Mouse (Mus musculus): ENCODE data around the gene Igsf6.
A peak's percentile ranks its signal among the peaks of the same experiment; 100 is the strongest.

Igsf6 gene

GRCm38 (mm10) chr7:121074281-121074680 lies at the start of gene Igsf6:
Gene Igsf6, minus strand, starts transcription at chr7:121074572.
- peak; percentile 38 for DNase-seq (ENCODE audit: low spot score)

DNA sequence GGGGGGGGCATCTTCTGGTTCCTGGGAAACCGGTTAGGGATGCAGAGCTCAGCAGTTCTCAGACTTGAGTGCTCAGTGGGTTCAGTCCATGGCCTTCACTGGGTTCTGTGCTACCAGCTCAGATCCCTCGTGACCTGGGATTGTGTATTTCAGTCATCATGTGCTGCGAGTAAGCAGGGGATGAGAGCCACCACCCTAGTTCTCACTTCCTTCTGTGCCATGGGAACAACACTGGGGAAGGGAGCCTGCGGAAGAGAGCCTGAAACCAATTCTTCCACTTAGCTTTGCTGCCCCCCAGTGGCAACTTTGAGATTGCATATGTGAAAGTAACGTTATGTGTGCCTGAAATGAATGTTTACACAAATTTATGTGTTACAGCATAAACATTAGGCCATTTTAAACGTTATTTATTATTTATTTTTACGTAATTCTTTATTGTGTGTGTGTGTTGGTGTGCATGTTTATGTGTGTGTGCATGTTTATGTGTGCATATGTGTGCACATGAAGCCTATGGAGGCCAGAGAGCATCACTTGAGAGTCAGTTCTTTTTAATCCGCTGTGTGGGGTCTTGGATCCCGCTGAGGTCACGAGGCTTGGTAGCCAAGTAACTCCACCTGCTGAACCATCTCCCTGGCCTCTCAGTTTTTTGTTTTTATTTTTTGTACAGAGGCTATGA lies 45.9 kb upstream of the Igsf6 start:
- DNase-seq (ENCODE audit: low spot score): peak; percentile 86

- DNase-seq (ENCODE audit: low spot score): no peak
Measured at GRCm38 (mm10) chr7:121111762-121112161, 37.4 kb upstream of the Igsf6 start.

- DNase-seq (ENCODE audit: low spot score): no peak
Measured at GRCm38 (mm10) chr7:121111321-121111720, 36.9 kb upstream of the Igsf6 start.

GRCm38 (mm10) chr7:121107851-121108250 lies 33.5 kb upstream of the Igsf6 start:
- peak; percentile 53 for DNase-seq (ENCODE audit: low spot score)

- no peak for DNase-seq (ENCODE audit: low spot score)
Measured at GRCm38 (mm10) chr7:121098614-121099389, 24.4 kb upstream of the Igsf6 start.

DNA sequence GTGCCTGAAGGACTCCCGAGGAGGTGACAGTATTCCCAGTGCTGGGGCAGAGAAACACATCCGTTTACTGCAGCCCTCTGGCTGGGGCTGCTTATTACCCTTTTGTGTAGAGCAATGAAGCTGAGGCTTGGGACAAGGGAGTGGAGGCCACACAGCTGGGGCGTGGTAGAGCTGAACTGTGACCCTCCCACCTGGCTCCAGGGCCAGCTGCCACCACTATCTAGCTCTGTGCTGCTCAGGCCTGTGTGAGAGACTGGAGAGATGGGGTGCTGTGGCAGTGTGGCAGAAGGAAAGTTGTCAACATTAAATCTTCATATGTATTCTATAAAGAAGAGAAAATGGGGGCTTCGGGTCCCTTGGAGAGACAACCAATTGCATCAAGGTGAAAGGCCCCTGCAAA lies 18.7 kb upstream of the Igsf6 start:
- DNase-seq (ENCODE audit: low spot score): no peak

- DNase-seq (ENCODE audit: low spot score): no peak
Measured at GRCm38 (mm10) chr7:121090748-121091147, 16.4 kb upstream of the Igsf6 start.

- no peak for DNase-seq (ENCODE audit: low spot score)
Measured at GRCm38 (mm10) chr7:121088745-121089144, 14.4 kb upstream of the Igsf6 start.

- DNase-seq (ENCODE audit: low spot score): peak; percentile 75
Measured at GRCm38 (mm10) chr7:121085500-121085899, 11.1 kb upstream of the Igsf6 start.

DNA sequence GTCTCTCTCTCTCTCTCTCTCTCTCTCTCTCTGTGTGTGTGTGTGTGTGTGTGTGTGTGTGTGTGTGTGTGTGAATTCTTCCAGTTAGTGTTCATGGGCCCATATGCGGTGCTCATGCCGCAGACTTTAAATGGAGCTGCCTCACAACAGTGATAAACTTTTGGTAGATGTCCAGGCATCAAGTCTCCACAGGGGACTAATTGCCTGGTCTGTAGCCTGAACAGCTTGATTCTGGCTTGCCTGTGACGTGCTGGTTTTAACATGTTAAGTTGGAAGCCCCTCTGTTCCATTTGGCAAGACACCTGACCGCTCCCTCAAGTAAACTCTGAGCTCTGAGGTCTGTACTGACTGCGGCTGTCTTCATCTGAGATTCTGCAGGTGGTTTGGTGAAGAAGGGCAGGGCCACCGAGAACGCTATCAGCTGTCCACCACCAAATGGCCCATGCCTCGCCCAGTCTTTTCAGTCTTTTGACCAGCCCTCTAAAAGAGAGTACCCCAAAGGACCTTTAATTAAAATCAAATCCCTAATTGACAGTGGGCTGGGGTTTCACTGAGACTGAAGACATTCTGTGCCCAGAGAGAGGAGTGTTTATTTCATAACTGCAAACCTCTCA lies 10.6 kb upstream of the Igsf6 start:
- no peak for DNase-seq (ENCODE audit: low spot score)

DNA sequence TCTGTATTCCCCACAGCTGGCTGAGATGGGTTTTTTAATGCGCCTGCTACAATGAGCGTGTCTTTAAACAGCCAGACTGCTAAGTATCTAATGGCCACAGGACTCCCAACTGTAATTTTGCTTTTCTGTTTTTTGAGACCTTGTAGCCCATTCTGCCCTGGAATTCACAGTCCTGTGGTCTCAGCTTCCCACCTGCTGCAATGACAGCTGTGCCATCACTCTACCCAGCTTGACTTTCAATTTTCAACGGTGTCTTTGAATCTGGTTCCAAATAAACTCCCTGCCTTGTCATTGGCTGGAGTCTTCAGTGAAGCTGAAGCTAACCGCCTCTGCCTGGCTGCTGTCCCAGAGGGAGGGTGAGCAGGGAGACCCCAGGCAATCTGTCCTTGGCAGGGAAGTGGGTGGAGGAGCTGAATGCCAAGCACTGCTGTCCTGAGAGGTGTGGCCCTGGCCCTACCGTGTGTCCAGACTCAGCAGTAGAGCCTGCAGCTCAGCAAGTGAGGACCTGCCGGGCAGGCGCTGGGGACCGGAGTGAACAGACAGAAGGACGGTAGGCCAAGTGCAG lies 8.7 kb upstream of the Igsf6 start:
- no peak for DNase-seq (ENCODE audit: low spot score)

- DNase-seq (ENCODE audit: low spot score): no peak
Measured at GRCm38 (mm10) chr7:121081816-121082215, 7.4 kb upstream of the Igsf6 start.

GRCm38 (mm10) chr7:121081350-121081749 lies 7.0 kb upstream of the Igsf6 start, which contains the start of gene Otoa:
Gene Otoa, plus strand, starts transcription at chr7:121081650.
- no peak for DNase-seq (ENCODE audit: low spot score)

GRCm38 (mm10) chr7:121077829-121078228 lies 3.5 kb upstream of the Igsf6 start:
- peak; percentile 85 for DNase-seq (ENCODE audit: low spot score)

DNA sequence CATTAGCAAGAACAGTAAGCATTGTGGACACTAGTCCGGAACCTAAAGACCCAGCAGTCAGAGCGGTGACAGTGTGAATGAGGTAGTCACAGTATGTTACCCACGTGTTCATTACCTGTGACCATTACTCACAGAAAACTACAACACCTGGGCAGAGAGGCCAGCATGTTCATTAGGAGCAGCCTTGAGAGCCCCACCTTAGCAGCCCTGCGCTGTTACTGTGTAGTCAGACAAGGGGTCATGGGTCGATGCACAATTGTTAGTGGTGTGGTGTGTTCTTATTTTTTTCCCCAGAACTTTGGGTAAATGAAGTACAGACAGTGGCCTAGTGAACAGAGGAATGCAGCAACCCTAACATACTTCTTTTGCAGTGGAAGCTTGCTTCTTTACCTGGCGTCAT lies 2.9 kb upstream of the Igsf6 start:
- no peak for DNase-seq (ENCODE audit: low spot score)

DNA sequence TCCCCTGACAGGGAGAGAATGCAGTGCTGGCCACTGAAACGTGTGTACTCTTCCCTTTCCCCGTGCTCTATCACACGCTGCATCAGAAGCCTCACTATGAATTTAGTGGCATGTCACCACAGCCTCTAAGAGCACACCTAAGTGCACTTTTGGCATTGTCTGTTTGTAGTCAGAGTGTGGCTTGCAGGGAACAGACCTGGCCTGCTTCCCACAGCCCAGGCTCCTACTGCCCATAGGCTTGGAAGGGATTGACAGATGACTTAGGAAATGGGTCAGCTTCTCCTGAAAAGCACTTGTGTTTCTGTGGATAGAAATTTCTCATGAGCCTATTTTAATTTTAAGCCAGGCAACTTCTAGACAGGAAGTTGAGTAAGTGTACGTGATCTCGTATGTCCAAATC lies 1.0 kb upstream of the Igsf6 start:
- peak; percentile 31 for DNase-seq (ENCODE audit: low spot score)

DNA sequence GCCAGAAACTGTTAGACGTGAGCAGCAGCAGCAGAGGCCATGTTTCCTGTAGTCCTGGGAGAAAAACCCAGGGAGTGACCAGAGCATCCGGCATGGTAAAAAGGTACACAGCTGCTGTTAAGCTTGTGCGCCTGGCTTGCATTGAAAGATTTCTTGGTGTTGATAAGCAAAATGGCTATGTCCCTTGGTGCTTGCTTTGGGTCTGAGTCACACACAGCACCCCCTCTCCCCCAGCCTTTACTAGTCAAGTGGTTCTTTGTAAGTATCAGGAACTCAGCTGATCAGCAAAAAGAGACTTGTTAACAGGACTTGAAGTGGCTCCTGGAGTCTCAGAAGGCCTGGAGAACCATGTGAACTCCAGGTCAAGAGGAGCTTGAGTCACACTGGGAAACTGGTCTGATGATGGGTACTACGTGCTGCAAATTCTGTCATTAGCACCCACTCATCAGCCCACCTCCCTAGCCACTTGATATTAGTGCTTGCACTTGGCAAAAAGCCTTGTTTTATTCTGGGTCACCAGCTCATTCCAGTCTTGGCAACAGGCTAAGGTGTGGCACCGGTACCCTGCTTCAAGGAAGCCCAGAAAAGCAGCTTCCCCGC lies 529 bp upstream of the Igsf6 start:
- peak; percentile 55 for DNase-seq (ENCODE audit: low spot score)

- no peak for DNase-seq (ENCODE audit: low spot score)
Measured at GRCm38 (mm10) chr7:121072506-121072905, 1.9 kb downstream of the Igsf6 start.

- DNase-seq (ENCODE audit: low spot score): no peak
Measured at GRCm38 (mm10) chr7:121071276-121071675, 3.1 kb downstream of the Igsf6 start.

DNA sequence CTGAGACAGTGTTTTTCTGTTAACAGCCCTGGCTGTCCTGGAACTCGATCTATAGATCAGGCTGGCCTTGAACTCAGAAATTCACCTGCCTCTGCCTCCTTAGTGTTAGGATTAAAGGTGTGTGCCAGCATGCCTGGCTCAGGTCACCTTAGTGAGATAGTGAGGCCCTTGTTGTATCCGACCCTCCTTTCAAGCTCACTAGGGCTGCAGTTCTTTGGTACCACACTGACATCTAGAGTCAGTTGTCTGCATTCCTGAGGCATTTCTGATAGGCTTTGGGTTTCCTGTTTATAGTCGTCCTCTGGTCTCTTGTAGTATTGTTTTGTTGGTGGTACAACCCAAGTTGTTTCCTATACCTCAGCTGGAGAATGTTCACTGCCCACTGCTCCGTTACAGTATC lies 10.1 kb downstream of the Igsf6 start:
- DNase-seq (ENCODE audit: low spot score): peak; percentile 35

DNA sequence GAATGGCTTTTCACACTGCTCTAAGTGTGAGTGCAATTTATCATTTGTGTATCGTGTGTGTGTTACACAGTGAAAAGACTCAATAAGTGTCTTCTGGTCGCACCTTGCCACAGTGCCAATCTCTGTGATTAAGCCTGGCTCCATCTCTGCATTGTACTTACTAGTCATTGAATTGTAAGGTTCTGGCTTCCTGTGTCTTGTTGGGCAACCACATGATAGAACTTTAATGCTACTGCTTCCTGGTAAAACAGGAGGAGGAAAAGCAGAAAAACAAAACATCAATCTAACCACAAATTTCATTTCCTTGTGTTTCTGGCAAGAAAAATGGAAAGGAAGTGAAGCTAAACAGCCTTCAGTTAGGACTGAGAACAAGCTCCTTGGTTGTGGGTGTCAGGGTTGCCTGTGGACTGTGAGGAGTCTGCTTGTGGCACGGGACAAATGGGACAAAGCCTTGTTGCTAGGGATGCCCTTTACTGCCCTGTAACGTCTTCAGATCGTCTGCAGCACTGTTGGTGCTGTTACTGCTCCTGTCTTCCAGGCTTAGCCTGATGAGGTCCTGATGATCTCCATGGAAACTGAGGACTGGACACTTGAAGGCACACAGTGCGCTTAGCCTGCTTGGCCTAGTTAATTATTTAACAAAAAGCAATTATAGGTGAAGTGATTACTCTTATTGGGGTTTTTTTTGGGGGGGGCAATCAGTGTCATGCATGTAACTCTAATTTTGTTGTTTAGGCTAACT lies 14.7 kb downstream of the Igsf6 start:
- no peak for DNase-seq (ENCODE audit: low spot score)
